Mouse (Mus musculus) embryonic facial prominence, embryonic 11.5 days (tissue): Measurements from ENCODE around the gene Zbtb24. TPM values are rescaled to one million over a fixed set of nuclear protein-coding genes. Genes with fewer than 3 reads are reported as not detected.
"Not testable (repeated sequence)": the region's sequence is repeated elsewhere in the genome, so short reads cannot be mapped to it uniquely, and the experiment has no call there.

Source experiments
- ATAC-seq: fragments of 200-750 bp; cut with Nextera tagmentation; replicated peaks from 2 replicates; pipeline ENCODE4 v1.8.0; 2017; ENCODE audit warnings: low read depth; ENCODE audit not compliant: insufficient number of reproducible peaks, low FRiP score, low TSS enrichment
- DNase-seq: peaks from one replicate; pipeline ENCODE4 v3.0.0-alpha.2; 2015; ENCODE audit warnings: low spot score
- H3K27ac ChIP-seq: fragments of 300-500 bp; sonication (generic); replicated peaks from 2 replicates; pipeline ENCODE4 v1.5.1; 2014; ENCODE audit warnings: mild to moderate bottlenecking, low read depth, low read length, control low read depth
- H3K27me3 ChIP-seq: fragments of 300-500 bp; sonication (generic); 2 replicates; pipeline ENCODE4 v1.6.1; 2014; ENCODE audit warnings: mild to moderate bottlenecking, low read length, moderate library complexity, mixed read lengths; ENCODE audit not compliant: control insufficient read depth, insufficient read depth
- H3K36me3 ChIP-seq: fragments of 300-500 bp; sonication (generic); replicated peaks from 2 replicates; pipeline ENCODE4 v1.6.1; 2014; ENCODE audit warnings: low read depth, mild to moderate bottlenecking, low read length, moderate library complexity, mixed read lengths; ENCODE audit not compliant: control insufficient read depth, insufficient read depth
- H3K4me1 ChIP-seq: fragments of 300-500 bp; sonication (generic); 2 replicates; pipeline ENCODE4 v1.6.1; 2014; ENCODE audit warnings: low read length, mixed read lengths; ENCODE audit not compliant: control insufficient read depth, insufficient read depth
- H3K4me2 ChIP-seq: fragments of 300-500 bp; sonication (generic); 2 replicates; pipeline ENCODE4 v1.6.1; 2014; ENCODE audit warnings: low read depth, mild to moderate bottlenecking, control low read depth, low read length, moderate library complexity
- H3K4me3 ChIP-seq: fragments of 300-500 bp; sonication (generic); 2 replicates; pipeline ENCODE4 v1.5.1; 2014; ENCODE audit warnings: low read depth, low read length, control low read depth
- H3K9ac ChIP-seq: fragments of 300-500 bp; sonication (generic); replicated peaks from 2 replicates; pipeline ENCODE4 v1.6.1; 2014; ENCODE audit warnings: mild to moderate bottlenecking, control low read depth, low read length
- H3K9me3 ChIP-seq: fragments of 300-500 bp; sonication (generic); replicated peaks from 2 replicates; pipeline ENCODE4 v1.6.1; 2016; ENCODE audit warnings: mild to moderate bottlenecking, low read length, inconsistent platforms, mixed read lengths; ENCODE audit not compliant: control insufficient read depth
- WGBS: fragments of 180-500 bp; shearing (Covaris S2); extraction: QIAGEN DNeasy Blood & Tissue Kit; methylation state at CpG from one replicate; pipeline ENCODE4 v1.1.7; 2014; 5-methylcytosine and 5-hydroxymethylcytosine counted together
- polyA plus RNA-seq: library from polyadenylated mRNA; unstranded; fragments of >200 nt; fragmentation: Nextera tagmentation; extraction: Ambion mirVana; gene quantifications from 2 replicates; pipeline ENCODE4 v1.2.1, GENCODE M21; 2014

Zbtb24 gene
- polyA plus RNA-seq, 1 experiment from 2014 or later, result 19.0 TPM

- H3K27me3 ChIP-seq, result no peaks in the 10 kb centered on the region
- ATAC-seq (peak; percentile 94), DNase-seq (peak; percentile 97)
- H3K4me2 ChIP-seq, result peak within 1 kb of the TSS; percentile 98
- H3K27ac ChIP-seq, result peak within 1 kb of the TSS; percentile 56
- H3K4me1 ChIP-seq, result no peaks in the 10 kb centered on the region; the same call in 1 of the 2 replicates
- H3K9ac ChIP-seq, result peak within 1 kb of the TSS; percentile 79
- peaks cover 5% of the 10 kb centered on the region for H3K36me3 ChIP-seq
- under 1% methylated on average over 50 of the region's 50 CpGs for WGBS
- no peaks in the 10 kb centered on the region for H3K9me3 ChIP-seq
- H3K4me3 ChIP-seq, result peak within 1 kb of the TSS; percentile 66
Observed at GRCm38 (mm10) chr10:41489708-41490517, 39.7 kb downstream of the Zbtb24 start, which contains the start of the genes Smpd2 and Ppil6. TSS of gene Smpd2 (minus strand) at chr10:41490369. TSS of gene Ppil6 (plus strand) at chr10:41490439.

DNA sequence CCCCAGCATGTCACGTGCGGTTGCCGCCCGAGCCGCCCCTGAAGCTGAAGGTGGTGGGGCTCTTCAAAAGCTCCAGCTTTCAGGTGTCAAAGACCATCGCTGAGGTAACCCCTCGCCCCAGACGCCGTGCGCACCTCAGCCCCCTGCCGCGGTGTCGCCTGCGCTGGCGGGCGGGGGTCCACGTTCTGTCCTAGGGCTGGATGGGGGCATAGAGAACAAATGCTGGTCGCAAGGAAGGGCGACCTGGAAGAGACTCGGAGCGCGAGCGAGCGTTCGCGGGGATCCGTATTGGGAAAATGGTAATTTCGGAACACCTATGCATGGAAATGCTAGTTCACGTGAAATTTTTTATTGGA lies 40.3 kb downstream of the Zbtb24 start:
- under 1% methylated on average over 29 of the region's 29 CpGs for WGBS
- ATAC-seq (peak; percentile 63; the same call in 1 of the 2 replicates), DNase-seq (peak; percentile 3)
- H3K27me3 ChIP-seq, result no peaks in the 10 kb centered on the region
- H3K4me1 ChIP-seq, result no peaks in the 10 kb centered on the region; the same call in 1 of the 2 replicates
- peaks cover 5% of the 10 kb centered on the region for H3K36me3 ChIP-seq
- peak overlapping the region; percentile 79 for H3K9ac ChIP-seq
- H3K4me2 ChIP-seq, result peak overlapping the region; percentile 98
- peak overlapping the region; percentile 66 for H3K4me3 ChIP-seq
- no peaks in the 10 kb centered on the region for H3K9me3 ChIP-seq
- H3K27ac ChIP-seq, result no peak overlapping the region

- no peak overlapping the region for H3K9ac ChIP-seq
- WGBS, result 45% methylated on average over 4 of the region's 4 CpGs
- H3K4me2 ChIP-seq, result no peak overlapping the region; the same call in 1 of the 2 replicates
- H3K27ac ChIP-seq, result no peak overlapping the region
- H3K27me3 ChIP-seq, result no peaks in the 10 kb centered on the region
- H3K36me3 ChIP-seq, result peaks cover 5% of the 10 kb centered on the region
- ATAC-seq (no peak), DNase-seq (no peak)
- no peaks in the 10 kb centered on the region for H3K9me3 ChIP-seq
- H3K4me3 ChIP-seq, result no peak overlapping the region
- H3K4me1 ChIP-seq, result no peaks in the 10 kb centered on the region; the same call in 1 of the 2 replicates
Observed at GRCm38 (mm10) chr10:41491111-41491510, 40.9 kb downstream of the Zbtb24 start.

- Histone ChIP-seq H3K4me2 (no peak overlapping the region), H3K27ac (no peak overlapping the region), H3K4me1 (no peaks in the 10 kb centered on the region), H3K4me3 (no peak overlapping the region), H3K9me3 (no peaks in the 10 kb centered on the region), H3K36me3 (no peaks in the 10 kb centered on the region), H3K27me3 (no peaks in the 10 kb centered on the region), H3K9ac (no peak overlapping the region)
- ATAC-seq (no peak), DNase-seq (no peak)
- 72% methylated on average over 4 of the region's 4 CpGs for WGBS
Observed at GRCm38 (mm10) chr10:41500941-41501340, 50.8 kb downstream of the Zbtb24 start.

DNA sequence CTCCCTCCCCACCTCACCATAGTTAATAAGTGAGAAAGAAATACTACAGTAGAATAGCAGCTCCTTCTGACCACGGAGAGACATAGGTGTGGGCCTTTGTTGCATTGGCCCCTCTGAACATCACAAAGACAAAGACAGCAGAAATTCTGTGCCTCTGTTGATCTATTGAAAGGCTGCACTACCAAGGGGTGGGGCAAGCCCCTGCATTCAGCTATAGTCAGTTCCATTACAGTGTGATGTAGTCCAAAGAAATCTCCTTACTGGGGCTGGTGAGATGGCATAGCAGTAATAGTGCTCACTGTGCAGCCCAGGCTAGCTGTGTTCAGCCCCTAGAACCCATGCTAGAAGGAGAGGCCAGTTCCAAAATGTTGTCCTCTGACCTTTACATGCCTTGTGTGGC lies 54.8 kb downstream of the Zbtb24 start:
- H3K4me1 ChIP-seq, result no peaks in the 10 kb centered on the region
- H3K4me3 ChIP-seq, result no peak overlapping the region
- no peaks in the 10 kb centered on the region for H3K36me3 ChIP-seq
- H3K27ac ChIP-seq, result no peak overlapping the region
- no peak for ATAC-seq
- H3K4me2 ChIP-seq, result no peak overlapping the region
- H3K27me3 ChIP-seq, result no peaks in the 10 kb centered on the region
- H3K9me3 ChIP-seq, result no peaks in the 10 kb centered on the region
- H3K9ac ChIP-seq, result no peak overlapping the region
- no peak for DNase-seq
- 100% methylated on average over 1 of the region's 1 CpGs for WGBS

- H3K36me3 ChIP-seq, H3K27me3 ChIP-seq, ATAC-seq, H3K4me3 ChIP-seq, H3K9ac ChIP-seq, H3K4me1 ChIP-seq, H3K27ac ChIP-seq, H3K9me3 ChIP-seq, H3K4me2 ChIP-seq: not testable (repeated sequence)
- WGBS, result 3% methylated on average over 3 of the region's 3 CpGs
- peak; percentile 88 for DNase-seq
Observed at GRCm38 (mm10) chr10:41505446-41505845, 55.3 kb downstream of the Zbtb24 start.

DNA sequence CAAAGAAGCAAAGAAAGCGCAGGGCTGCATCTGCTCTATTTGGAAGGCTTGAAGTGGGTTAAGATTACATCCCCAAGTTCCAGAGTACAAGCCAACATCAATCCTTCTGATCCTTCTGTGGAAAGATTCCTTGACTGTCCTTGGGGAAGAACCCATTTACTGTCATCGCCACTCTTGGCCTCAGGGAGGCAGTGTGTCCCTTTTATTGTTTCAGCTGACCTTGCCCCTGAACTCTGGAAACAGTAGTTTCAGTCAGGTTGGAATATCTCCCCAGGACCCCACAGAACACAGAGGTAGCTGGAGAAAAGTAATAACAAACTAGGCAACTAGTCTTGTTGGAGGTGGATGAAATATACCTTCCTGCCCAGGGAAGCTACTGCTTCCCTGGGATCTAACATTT lies 59.0 kb downstream of the Zbtb24 start:
- Histone ChIP-seq H3K4me2 (no peak overlapping the region), H3K36me3 (no peaks in the 10 kb centered on the region), H3K27me3 (no peaks in the 10 kb centered on the region), H3K9me3 (no peaks in the 10 kb centered on the region), H3K4me3 (no peak overlapping the region), H3K27ac (no peak overlapping the region), H3K4me1 (no peaks in the 10 kb centered on the region), H3K9ac (no peak overlapping the region)
- ATAC-seq (no peak), DNase-seq (peak; percentile 43)
- 33% methylated on average over 2 of the region's 2 CpGs for WGBS

GRCm38 (mm10) chr10:41514301-41514700 lies 64.1 kb downstream of the Zbtb24 start:
- Histone ChIP-seq H3K4me3 (no peak overlapping the region), H3K9me3 (no peaks in the 10 kb centered on the region), H3K9ac (no peak overlapping the region), H3K36me3 (no peaks in the 10 kb centered on the region), H3K27ac (no peak overlapping the region), H3K4me1 (no peaks in the 10 kb centered on the region), H3K27me3 (no peaks in the 10 kb centered on the region), H3K4me2 (no peak overlapping the region)
- WGBS, result 85% methylated on average over 4 of the region's 4 CpGs
- DNase-seq (no peak), ATAC-seq (no peak)
